Mouse (Mus musculus): ENCODE data around the gene Polr2g. TPM values are rescaled to one million over a fixed set of nuclear protein-coding genes. Genes with fewer than 3 reads are reported as not detected.
A peak's percentile ranks its signal among the peaks of the same experiment; 100 is the strongest.
"Not testable (repeated sequence)": the region's sequence is repeated elsewhere in the genome, so short reads cannot be mapped to it uniquely, and the experiment has no call there.

Gene Polr2g
- 10 to 100 TPM; 90.5 to 98.5 TPM for total RNA-seq (2021)
- long read RNA-seq, experiment 1, transcript Polr2g-201 (8 exons, 890 nt) = major isoform, 98 of 125 reads
- long read RNA-seq, experiment 1, partial matches to known transcripts = 21 of 125 reads
- long read RNA-seq, experiment 1, other reads (novel, unspliced or antisense) = 4 of 125 reads
- long read RNA-seq, experiment 2, transcript Polr2g-201 (8 exons, 890 nt) = major isoform, 33 of 38 reads
- long read RNA-seq, experiment 2, partial matches to known transcripts = 1 of 38 reads
- long read RNA-seq, experiment 2, other reads (novel, unspliced or antisense) = 0 of 38 reads

GRCm38 (mm10) chr19:8798264-8798946 is at the start of gene Polr2g:
TSS of gene Polr2g (minus strand) at chr19:8798577.
- DNase-seq = peak; percentile 91 to 94

GRCm38 (mm10) chr19:8844371-8845129 is 46.2 kb upstream of the Polr2g start:
- DNase-seq = peak; percentile 78 to 89

- DNase-seq = peak in 1 of 2 experiments; percentile 30
Observed at GRCm38 (mm10) chr19:8842961-8843360, 44.6 kb upstream of the Polr2g start.

- no peak for DNase-seq
Observed at GRCm38 (mm10) chr19:8841012-8841411, 42.6 kb upstream of the Polr2g start.

- peak; percentile 87 to 89 for DNase-seq
Observed at GRCm38 (mm10) chr19:8839908-8840791, 41.8 kb upstream of the Polr2g start.

- DNase-seq = no peak
Observed at GRCm38 (mm10) chr19:8839103-8839907, 40.9 kb upstream of the Polr2g start, which contains the start of gene Gng3. TSS of gene Gng3 (minus strand) at chr19:8839194.

- DNase-seq = peak in 1 of 2 experiments; percentile 57
Observed at GRCm38 (mm10) chr19:8838041-8838730, 39.8 kb upstream of the Polr2g start.

- DNase-seq = peak; percentile 81 to 86
Observed at GRCm38 (mm10) chr19:8837251-8837791, 38.9 kb upstream of the Polr2g start, which contains the start of gene Bscl2. TSS of gene Bscl2 (plus strand) at chr19:8837467.

GRCm38 (mm10) chr19:8836327-8836726 is 38.0 kb upstream of the Polr2g start:
- not testable (repeated sequence) for DNase-seq

GRCm38 (mm10) chr19:8832971-8833370 is 34.6 kb upstream of the Polr2g start:
- peak in 1 of 2 experiments; percentile 40 for DNase-seq

- no peak for DNase-seq
Observed at GRCm38 (mm10) chr19:8831262-8831661, 32.9 kb upstream of the Polr2g start.

- DNase-seq = no peak
Observed at GRCm38 (mm10) chr19:8830664-8831063, 32.3 kb upstream of the Polr2g start.

- no peak for DNase-seq
Observed at GRCm38 (mm10) chr19:8829660-8830059, 31.3 kb upstream of the Polr2g start, which contains the start of gene AC129217.1. TSS of gene AC129217.1 (plus strand) at chr19:8829773.

GRCm38 (mm10) chr19:8822696-8823095 is 24.3 kb upstream of the Polr2g start:
- DNase-seq = no peak

- DNase-seq = no peak
Observed at GRCm38 (mm10) chr19:8821146-8821545, 22.8 kb upstream of the Polr2g start.

GRCm38 (mm10) chr19:8820424-8820956 is 22.1 kb upstream of the Polr2g start:
- DNase-seq = no peak

- peak; percentile 99 for DNase-seq
Observed at GRCm38 (mm10) chr19:8819596-8820423, 21.4 kb upstream of the Polr2g start, which contains the start of gene Hnrnpul2. TSS of gene Hnrnpul2 (plus strand) at chr19:8820010.
